In the genomic region with DNA sequence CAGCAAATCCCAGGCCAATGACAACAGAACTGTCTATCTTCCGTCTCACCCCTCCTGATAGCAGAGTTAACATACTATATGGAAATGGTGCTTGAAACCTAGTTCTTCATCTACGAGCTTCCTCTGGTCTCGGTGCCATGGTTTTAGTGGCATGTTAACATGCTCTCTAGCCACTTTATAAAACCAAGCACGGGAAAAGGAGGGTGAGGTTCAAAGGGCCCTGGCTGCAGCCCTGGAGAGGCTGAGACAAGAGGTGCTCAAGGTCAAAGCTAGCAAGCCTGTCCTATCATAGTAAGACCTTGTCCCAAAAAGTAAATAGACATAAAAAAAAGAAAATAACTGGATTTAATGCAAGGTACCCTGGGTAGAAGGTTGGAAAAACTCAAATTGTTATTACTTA, we compare ENCODE assay signal across 21 mouse cellular contexts. TPM values are rescaled to one million over a fixed set of nuclear protein-coding genes. Genes with fewer than 3 reads are reported as not detected.
DNase-seq lines count a peak whose midpoint lies in the region; ATAC-seq and TF ChIP-seq lines count a peak whose summit lies in the region.
"Had no signal": no experiment of that assay in that cellular context is flagged by ENCODE, and none has a peak within 500 bp of the region (broad histone marks: within the 10 kb centered on the region; RNA-seq: fewer than 3 reads in every experiment).

No protein-coding gene starts in this region.

- peak; percentile 43; the same call in 1 of the 2 replicates for ATAC-seq in intestine, postnatal 0 days
- no peak for ATAC-seq in kidney, embryonic 15.5 days (replicated peaks; ENCODE audit: low FRiP score)
- peak; percentile 43; the same call in 1 of the 2 replicates for ATAC-seq in liver, embryonic 13.5 days (ENCODE audit: low read depth)
- ATAC-seq: forebrain, embryonic 15.5 days had no signal

- peak overlapping the region; percentile 48 for H3K9ac ChIP-seq in liver, adult 2 months (ENCODE audit: low read depth, low read length)
- H3K9ac ChIP-seq in intestine, postnatal 0 days (ENCODE audit: low read depth, low read length): no peak overlapping the region
- H3K9ac ChIP-seq in kidney, embryonic 15.5 days: no peak overlapping the region
- no peak overlapping the region for H3K9ac ChIP-seq in liver, embryonic 13.5 days
- H3K9ac ChIP-seq: embryonic facial prominence, embryonic 13.5 days; forebrain, embryonic 15.5 days; heart, embryonic 13.5 days; hindbrain, embryonic 14.5 days had no signal

- H3K4me3 ChIP-seq in liver, adult 2 months (ENCODE audit: insufficient read depth, low read depth, low read length): no peak overlapping the region
- no peak overlapping the region for H3K4me3 ChIP-seq in intestine, postnatal 0 days (ENCODE audit: low read depth, low read length)
- no peak overlapping the region for H3K4me3 ChIP-seq in kidney, embryonic 15.5 days (replicated peaks)
- H3K4me3 ChIP-seq in liver, embryonic 13.5 days (replicated peaks): no peak overlapping the region
- H3K4me3 ChIP-seq in gastrocnemius, adult 2 months: no peak overlapping the region
- H3K4me3 ChIP-seq: embryonic facial prominence, embryonic 13.5 days; forebrain, embryonic 15.5 days; heart, embryonic 13.5 days; limb, embryonic 10.5 days had no signal

- H3K9me3 ChIP-seq in intestine, postnatal 0 days (ENCODE audit: control insufficient read depth): no peaks in the 10 kb centered on the region
- no peaks in the 10 kb centered on the region for H3K9me3 ChIP-seq in kidney, embryonic 15.5 days (replicated peaks)
- no peaks in the 10 kb centered on the region for H3K9me3 ChIP-seq in liver, embryonic 13.5 days (replicated peaks)
- H3K9me3 ChIP-seq: embryonic facial prominence, embryonic 13.5 days; forebrain, embryonic 15.5 days; heart, embryonic 13.5 days; limb, embryonic 10.5 days had no signal

- no peak for TF ChIP-seq POLR2A in liver, adult 2 months (IDR thresholded peaks at IDR 0.05; ENCODE audit: extremely low read depth, insufficient read depth, low read length)

- H3K36me3 ChIP-seq in liver, adult 2 months (ENCODE audit: control insufficient read depth, insufficient read depth, low read length): peaks cover 32% of the 10 kb centered on the region
- peaks cover 23% of the 10 kb centered on the region for H3K36me3 ChIP-seq in intestine, postnatal 0 days (ENCODE audit: control insufficient read depth, insufficient read depth)
- H3K36me3 ChIP-seq in kidney, embryonic 15.5 days: peaks cover 41% of the 10 kb centered on the region
- H3K36me3 ChIP-seq in liver, embryonic 13.5 days: peaks cover 31% of the 10 kb centered on the region

- H3K4me1 ChIP-seq in liver, adult 2 months (ENCODE audit: control insufficient read depth, insufficient read depth, low read length): peaks cover 23% of the 10 kb centered on the region
- 0 out of 2 replicates have a peak, but pooled peaks cover 3% of the 10 kb centered on the region for H3K4me1 ChIP-seq in intestine, postnatal 0 days (replicated peaks; ENCODE audit: control insufficient read depth, insufficient read depth, low read length)
- no peaks in the 10 kb centered on the region for H3K4me1 ChIP-seq in kidney, embryonic 15.5 days
- peaks cover 4% of the 10 kb centered on the region; the same call in 1 of the 2 replicates for H3K4me1 ChIP-seq in liver, embryonic 13.5 days (replicated peaks)
- H3K4me1 ChIP-seq: embryonic facial prominence, embryonic 13.5 days; forebrain, embryonic 15.5 days; limb, embryonic 10.5 days had no signal

- no peak for TF ChIP-seq CTCF in liver, adult 2 months (IDR thresholded peaks at IDR 0.05; ENCODE audit: low read depth, low read length)
- TF ChIP-seq CTCF in intestine, postnatal 0 days (IDR thresholded peaks at IDR 0.05; ENCODE audit: low read depth): no peak
- no peak for TF ChIP-seq CTCF in gastrocnemius, adult 2 months (IDR thresholded peaks at IDR 0.05)

- peak; percentile 90 for DNase-seq in liver, adult 2 months (ENCODE audit: extremely low read depth, low read depth, low spot score)
- no peak for DNase-seq in liver
- no peak for DNase-seq in liver, embryonic 13.5 days
- no peak for DNase-seq in urinary bladder, postnatal 14 days (ENCODE audit: low spot score)
- DNase-seq in gastrocnemius, adult 2 months: no peak
- no peak for DNase-seq in gastrocnemius, postnatal 10 days
- DNase-seq: adrenal gland, postnatal 14 days; cerebellum, adult 9-11 months; layer of hippocampus, adult 9-11 months; right cerebral cortex, adult 18-20 months; thymus, postnatal 25 days had no signal

- H3K4me2 ChIP-seq in intestine, postnatal 0 days (replicated peaks; ENCODE audit: low read depth): no peak overlapping the region
- no peak overlapping the region for H3K4me2 ChIP-seq in kidney, embryonic 15.5 days
- no peak overlapping the region for H3K4me2 ChIP-seq in liver, embryonic 13.5 days
- H3K4me2 ChIP-seq: embryonic facial prominence, embryonic 13.5 days; forebrain, embryonic 15.5 days; heart, embryonic 13.5 days; hindbrain, embryonic 14.5 days; midbrain, embryonic 11.5 days had no signal

- H3K27ac ChIP-seq in liver, adult 2 months (replicated peaks; ENCODE audit: insufficient read depth, low read depth, low read length): peak overlapping the region; percentile 91
- H3K27ac ChIP-seq in intestine, postnatal 0 days (ENCODE audit: low read depth, low read length): peak overlapping the region; percentile 16; the same call in 1 of the 2 replicates
- H3K27ac ChIP-seq in kidney, embryonic 15.5 days: peak overlapping the region; percentile 4; the same call in 1 of the 2 replicates
- peak overlapping the region; percentile 55; the same call in 1 of the 2 replicates for H3K27ac ChIP-seq in liver, embryonic 13.5 days
- no peak overlapping the region for H3K27ac ChIP-seq in gastrocnemius, adult 2 months
- H3K27ac ChIP-seq: embryonic facial prominence, embryonic 13.5 days; forebrain, embryonic 15.5 days; heart, embryonic 13.5 days; hindbrain, embryonic 14.5 days; limb, embryonic 10.5 days; macrophage had no signal

- no peaks in the 10 kb centered on the region for H3K27me3 ChIP-seq in liver, adult 2 months (ENCODE audit: control insufficient read depth, insufficient read depth, low read length)
- H3K27me3 ChIP-seq in intestine, postnatal 0 days (replicated peaks; ENCODE audit: control insufficient read depth, insufficient read depth, low read length): no peaks in the 10 kb centered on the region
- H3K27me3 ChIP-seq in kidney, embryonic 15.5 days: no peaks in the 10 kb centered on the region
- no peaks in the 10 kb centered on the region for H3K27me3 ChIP-seq in liver, embryonic 13.5 days
- H3K27me3 ChIP-seq: embryonic facial prominence, embryonic 13.5 days; forebrain, embryonic 15.5 days; heart, embryonic 13.5 days had no signal

- H3K79me2 ChIP-seq in liver, adult 2 months (ENCODE audit: control insufficient read depth, insufficient read depth, low read length): no peaks in the 10 kb centered on the region

- 24% methylated on average over 4 of the region's 4 CpGs for WGBS in liver, adult 2 months
- WGBS in intestine, postnatal 0 days: 37% methylated on average over 4 of the region's 4 CpGs
- 78% methylated on average over 4 of the region's 4 CpGs for WGBS in kidney, embryonic 15.5 days
- 60% methylated on average over 4 of the region's 4 CpGs for WGBS in liver, embryonic 13.5 days (ENCODE audit: insufficient replicate concordance)

- intact Hi-C loops in gastrocnemius, adult 2 months (cut with DNase I): no loop called here

RNA-seq across cellular contexts. Expression of gene Als2, which starts 25.4 kb away (rescaled TPM):
- total RNA-seq in liver, adult 2 months (2014; rRNA removed): 34.2 and 42.8 TPM in 2 replicates
- 20.2 TPM in 2 replicates for polyA plus RNA-seq in liver, adult 2 months (2012; rRNA removed)
- 2.6 and 3.2 TPM in 2 replicates for polyA plus RNA-seq in intestine, postnatal 0 days (2015; fragmentation: Nextera tagmentation; extraction: Ambion mirVana)
- 10.9 and 12.9 TPM in 2 replicates for polyA plus RNA-seq in kidney, embryonic 15.5 days (2015; fragmentation: Nextera tagmentation; extraction: Ambion mirVana)
- polyA plus RNA-seq in liver, embryonic 13.5 days (2015; fragmentation: Nextera tagmentation; extraction: Ambion mirVana): 4.5 and 6.4 TPM in 2 replicates
- total RNA-seq in gastrocnemius, adult 2 months (2021): 10 to 100 TPM; 17.3 to 17.8 TPM
- total RNA-seq in gastrocnemius, postnatal 10 days (2021): 10 to 100 TPM; 20.0 to 24.1 TPM

RNA-seq across cellular contexts. Expression of gene Cdk15, which starts 45.1 kb away (rescaled TPM):
- not detected in 2 replicates for total RNA-seq in liver, adult 2 months (2014; rRNA removed)
- not detected in 2 replicates for polyA plus RNA-seq in liver, adult 2 months (2012; rRNA removed)
- polyA plus RNA-seq in intestine, postnatal 0 days (2015; fragmentation: Nextera tagmentation; extraction: Ambion mirVana): not detected in 2 replicates
- polyA plus RNA-seq in kidney, embryonic 15.5 days (2015; fragmentation: Nextera tagmentation; extraction: Ambion mirVana): 0.64 and 0.74 TPM in 2 replicates
- polyA plus RNA-seq in liver, embryonic 13.5 days (2015; fragmentation: Nextera tagmentation; extraction: Ambion mirVana): not detected in 2 replicates
- under 1 TPM in 1 of 2 experiments, not detected in 1; 0.14 TPM for total RNA-seq in gastrocnemius, adult 2 months (2021)
- under 1 TPM in 1 of 2 experiments, not detected in 1; 0.21 TPM for total RNA-seq in gastrocnemius, postnatal 10 days (2021)
- total RNA-seq: adrenal gland, postnatal 14 days; heart, postnatal 25 days had no signal
- polyA plus RNA-seq: heart, embryonic 13.5 days had no signal

RNA-seq across cellular contexts. Expression of gene Mpp4, which starts 48.5 kb away (rescaled TPM):
- total RNA-seq in liver, adult 2 months (2014; rRNA removed): 2.3 and 4.0 TPM in 2 replicates
- polyA plus RNA-seq in liver, adult 2 months (2012; rRNA removed): 5.5 and 7.6 TPM in 2 replicates
- polyA plus RNA-seq in intestine, postnatal 0 days (2015; fragmentation: Nextera tagmentation; extraction: Ambion mirVana): 0.21 and 0.29 TPM in 2 replicates
- 0.27 and 0.35 TPM in 2 replicates for polyA plus RNA-seq in kidney, embryonic 15.5 days (2015; fragmentation: Nextera tagmentation; extraction: Ambion mirVana)
- polyA plus RNA-seq in liver, embryonic 13.5 days (2015; fragmentation: Nextera tagmentation; extraction: Ambion mirVana): 0.23 and 0.36 TPM in 2 replicates
- total RNA-seq in gastrocnemius, adult 2 months (2021): under 1 TPM in 1 of 2 experiments, not detected in 1; 0.22 TPM
- total RNA-seq in gastrocnemius, postnatal 10 days (2021): under 1 TPM; 0.23 to 0.27 TPM
